Mouse (Mus musculus) E14TG2a.4 (cell line): ENCODE measurements around the gene Sema6d.

Experiments used
- H3K27me3 ChIP-seq: 2 replicates; pipeline ENCODE4 v1.6.1; 2014; ENCODE audit warnings: low read length, control low read depth; ENCODE audit not compliant: insufficient read depth
- H3K36me3 ChIP-seq: 2 replicates; pipeline ENCODE4 v1.6.1; 2014; ENCODE audit warnings: low read length, control low read depth; ENCODE audit not compliant: insufficient read depth
- H3K4me1 ChIP-seq: replicated peaks from 2 replicates; pipeline ENCODE4 v1.6.1; 2014; ENCODE audit warnings: low read depth, low read length, control low read depth
- H3K4me3 ChIP-seq: replicated peaks from 2 replicates; pipeline ENCODE4 v1.5.1; 2014; ENCODE audit warnings: mild to moderate bottlenecking, low read length
- H3K9me3 ChIP-seq: 2 replicates; pipeline ENCODE4 v1.6.1; 2014; ENCODE audit warnings: low read length, control low read depth
- CTCF ChIP-seq: conservative IDR thresholded peaks from 2 replicates; pipeline ENCODE4 v1.5.1; 2014; ENCODE audit warnings: low read length
- NANOG ChIP-seq: IDR thresholded peaks from 2 replicates; pipeline ENCODE4 v1.6.1; 2014; ENCODE audit warnings: borderline replicate concordance, low read length, mixed read lengths
- POU5F1 ChIP-seq: IDR thresholded peaks from 2 replicates; pipeline ENCODE4 v1.6.1; 2014; ENCODE audit warnings: low read length, borderline replicate concordance

Sema6d gene

GRCm38 (mm10) chr2:124523667-124524066, 433.9 kb downstream of the Sema6d start:
- no peak overlapping the region for H3K4me3 ChIP-seq
- no peaks in the 10 kb centered on the region for H3K9me3 ChIP-seq
- H3K4me1 ChIP-seq, result no peaks in the 10 kb centered on the region
- TF ChIP-seq CTCF (no peak), NANOG (no peak), POU5F1 (no peak)
- H3K27me3 ChIP-seq, result no peaks in the 10 kb centered on the region
- H3K36me3 ChIP-seq, result no peaks in the 10 kb centered on the region

- TF ChIP-seq POU5F1 (no peak), NANOG (no peak), CTCF (no peak)
- H3K9me3 ChIP-seq, result no peaks in the 10 kb centered on the region
- H3K27me3 ChIP-seq, result no peaks in the 10 kb centered on the region
These were observed 434.4 kb downstream of the Sema6d start for GRCm38 (mm10) chr2:124524167-124524566.

GRCm38 (mm10) chr2:124527641-124528040, 437.9 kb downstream of the Sema6d start:
- no peak overlapping the region for H3K4me3 ChIP-seq
- no peaks in the 10 kb centered on the region for H3K4me1 ChIP-seq
- H3K36me3 ChIP-seq, result no peaks in the 10 kb centered on the region
- TF ChIP-seq CTCF (no peak), NANOG (no peak), POU5F1 (no peak)
- H3K9me3 ChIP-seq, result no peaks in the 10 kb centered on the region
- H3K27me3 ChIP-seq, result no peaks in the 10 kb centered on the region

More at GRCm38 (mm10) chr2:124524167-124524566, 434.4 kb downstream of the Sema6d start:
- Histone ChIP-seq H3K36me3 (no peaks in the 10 kb centered on the region), H3K4me3 (no peak overlapping the region), H3K4me1 (no peaks in the 10 kb centered on the region)

- no peaks in the 10 kb centered on the region for H3K9me3 ChIP-seq
- no peaks in the 10 kb centered on the region for H3K27me3 ChIP-seq
- no peaks in the 10 kb centered on the region for H3K4me1 ChIP-seq
- H3K4me3 ChIP-seq, result no peak overlapping the region
- TF ChIP-seq CTCF (no peak), POU5F1 (no peak), NANOG (no peak)
- H3K36me3 ChIP-seq, result no peaks in the 10 kb centered on the region
These were observed 440.7 kb downstream of the Sema6d start for GRCm38 (mm10) chr2:124530441-124530840.

GRCm38 (mm10) chr2:124531062-124531461, 441.3 kb downstream of the Sema6d start:
- Histone ChIP-seq H3K27me3 (no peaks in the 10 kb centered on the region), H3K36me3 (no peaks in the 10 kb centered on the region), H3K4me1 (no peaks in the 10 kb centered on the region), H3K9me3 (no peaks in the 10 kb centered on the region), H3K4me3 (no peak overlapping the region)
- TF ChIP-seq POU5F1 (no peak), CTCF (no peak), NANOG (no peak)

GRCm38 (mm10) chr2:124532906-124533305, 443.1 kb downstream of the Sema6d start:
- Histone ChIP-seq H3K36me3 (no peaks in the 10 kb centered on the region), H3K27me3 (no peaks in the 10 kb centered on the region), H3K4me3 (no peak overlapping the region), H3K9me3 (no peaks in the 10 kb centered on the region), H3K4me1 (no peaks in the 10 kb centered on the region)
- TF ChIP-seq NANOG, result no peak
- no peak for TF ChIP-seq CTCF
- TF ChIP-seq POU5F1, result no peak

GRCm38 (mm10) chr2:124533602-124534001, 443.8 kb downstream of the Sema6d start:
- TF ChIP-seq CTCF (no peak), POU5F1 (no peak), NANOG (no peak)
- Histone ChIP-seq H3K4me1 (no peaks in the 10 kb centered on the region), H3K36me3 (no peaks in the 10 kb centered on the region), H3K9me3 (no peaks in the 10 kb centered on the region), H3K4me3 (no peak overlapping the region), H3K27me3 (no peaks in the 10 kb centered on the region)

GRCm38 (mm10) chr2:124550315-124550714, 460.5 kb downstream of the Sema6d start:
- Histone ChIP-seq H3K27me3 (no peaks in the 10 kb centered on the region), H3K36me3 (no peaks in the 10 kb centered on the region), H3K4me1 (no peaks in the 10 kb centered on the region), H3K4me3 (no peak overlapping the region), H3K9me3 (no peaks in the 10 kb centered on the region)
- no peak for TF ChIP-seq CTCF
- TF ChIP-seq POU5F1, result no peak
- TF ChIP-seq NANOG, result no peak

GRCm38 (mm10) chr2:124554751-124555415, 465.1 kb downstream of the Sema6d start:
- Histone ChIP-seq H3K9me3 (no peaks in the 10 kb centered on the region), H3K36me3 (no peaks in the 10 kb centered on the region), H3K4me1 (no peaks in the 10 kb centered on the region), H3K4me3 (no peak overlapping the region), H3K27me3 (no peaks in the 10 kb centered on the region)
- TF ChIP-seq CTCF, result no peak
